Mouse (Mus musculus) large intestine, adult 2 months (tissue): ENCODE measurements around the gene Epp13. TPM values are rescaled to one million over a fixed set of nuclear protein-coding genes. Genes with fewer than 3 reads are reported as not detected.
"Not testable (repeated sequence)": the region's sequence is repeated elsewhere in the genome, so short reads cannot be mapped to it uniquely, and the experiment has no call there.

Source experiments
- DNase-seq: peaks from one replicate; pipeline ENCODE4 v3.0.0-alpha.2; 2012; ENCODE audit warnings: low read depth, low spot score
- WGBS: fragments of 180-500 bp; shearing (Covaris S2); methylation state at CpG from one replicate; pipeline ENCODE4 v1.1.7; 2018; 5-methylcytosine and 5-hydroxymethylcytosine counted together
- polyA plus RNA-seq: library from polyadenylated mRNA; depleted of rRNA; stranded (reverse); fragments of >200 nt; gene quantifications from 2 replicates; pipeline ENCODE4 v1.2.3, GENCODE M21; 2012; rRNA removed

Epp13 gene
- 0.31 and 0.45 TPM in 2 replicates for polyA plus RNA-seq

DNA sequence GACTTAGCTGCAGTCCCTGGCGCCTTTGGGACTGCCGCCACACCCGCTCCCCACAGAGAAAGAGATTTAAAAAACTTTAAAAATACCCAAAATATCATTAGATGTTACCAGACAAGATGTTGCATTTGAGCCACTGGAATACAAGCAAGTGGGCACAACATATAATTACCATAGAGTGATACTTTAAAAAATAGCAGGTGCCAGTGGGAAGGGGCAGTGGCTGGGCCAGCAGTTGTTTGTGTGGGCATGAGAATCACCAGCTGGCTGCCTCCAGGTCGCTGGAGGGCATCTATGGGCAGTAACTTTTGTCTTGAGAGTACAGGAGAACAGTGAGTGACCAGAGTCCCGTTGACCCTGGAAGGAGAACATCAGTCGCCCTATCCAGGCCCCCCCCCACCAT is at the start of gene Epp13:
Gene Epp13, plus strand, starts transcription at position 301 of the 400 bp plus-strand sequence.
- DNase-seq: no peak
- 80% methylated on average over 6 of the region's 6 CpGs for WGBS

DNA sequence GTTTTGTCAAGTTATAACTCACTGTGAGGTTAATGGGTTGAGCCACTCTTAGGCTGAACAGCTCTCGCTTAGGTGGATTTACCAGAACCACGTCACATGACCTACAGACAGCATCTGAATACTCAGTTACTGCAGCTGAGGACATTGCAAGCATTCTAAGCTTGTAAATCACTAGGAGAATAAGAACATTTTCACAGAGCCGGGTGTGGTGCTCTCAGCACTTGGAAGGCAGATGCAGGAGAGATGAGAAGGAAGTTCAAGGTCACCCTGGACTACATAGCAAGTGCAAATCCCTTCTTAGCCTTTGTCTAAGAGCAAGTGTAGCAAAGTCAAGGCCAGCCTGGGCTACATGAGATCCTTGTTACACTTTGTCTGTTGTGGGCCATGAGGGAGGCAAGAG is 48.3 kb upstream of the Epp13 start:
- 68% methylated on average over 3 of the region's 3 CpGs for WGBS
- DNase-seq: no peak

DNA sequence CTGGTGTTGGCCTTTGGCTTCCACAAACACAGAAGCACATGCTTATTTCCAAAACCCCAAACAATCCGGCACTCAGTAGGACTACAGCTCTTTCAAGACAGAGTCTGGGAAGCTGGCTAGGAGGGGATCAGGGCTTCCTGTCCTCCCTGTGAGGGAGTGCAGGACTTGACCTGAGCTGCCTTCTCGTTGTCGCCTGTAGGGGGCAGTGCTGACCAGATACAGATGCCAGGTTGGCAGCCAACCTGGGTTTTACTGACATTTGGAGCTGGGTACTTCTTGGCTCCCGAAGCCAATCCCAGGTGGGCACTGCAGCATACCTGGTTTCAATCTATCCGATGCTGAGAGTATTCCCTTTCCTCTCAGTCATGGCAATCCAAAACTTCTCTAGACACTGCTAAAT is 39.4 kb upstream of the Epp13 start:
- no peak for DNase-seq
- WGBS: 40% methylated on average over 5 of the region's 5 CpGs

DNA sequence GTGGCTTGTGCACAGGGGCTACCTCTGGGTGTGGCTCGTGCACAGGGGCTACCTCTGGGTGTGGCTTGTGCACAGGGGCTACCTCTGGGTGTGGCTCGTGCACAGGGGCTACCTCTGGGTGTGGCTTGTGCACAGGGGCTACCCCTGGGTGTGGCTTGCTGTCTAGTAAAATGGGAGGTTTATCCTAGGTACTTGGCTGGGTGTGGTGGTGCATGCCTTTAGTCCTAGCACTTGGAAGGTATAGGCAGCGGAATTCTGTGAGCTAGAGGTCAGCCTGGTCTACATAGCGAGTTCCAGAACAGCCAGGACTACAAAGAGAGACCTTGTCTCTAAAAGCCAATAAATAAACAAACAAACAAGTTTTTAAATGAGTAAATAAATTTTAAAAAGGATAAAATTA is 37.8 kb upstream of the Epp13 start:
- 50% methylated on average over 4 of the region's 4 CpGs for WGBS
- not testable (repeated sequence) for DNase-seq

DNA sequence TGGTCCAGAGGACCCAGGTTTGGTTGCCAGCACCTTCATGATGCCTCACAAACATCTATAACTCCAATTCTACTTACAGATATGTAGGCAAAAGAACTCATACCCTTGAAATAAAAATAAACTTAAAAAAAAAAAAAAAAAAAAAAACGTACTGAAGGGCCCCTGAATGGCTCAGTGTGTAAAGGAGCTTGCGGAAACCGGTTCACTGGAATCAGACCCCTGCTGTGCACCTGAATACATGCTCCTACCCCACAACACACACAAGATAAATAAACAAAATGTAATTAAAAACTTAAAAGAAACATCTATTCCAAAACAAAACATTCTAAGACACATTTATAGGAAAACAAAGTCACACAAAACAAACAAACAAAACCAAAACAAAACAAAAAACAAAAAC is 32.4 kb upstream of the Epp13 start:
- 64% methylated on average over 3 of the region's 3 CpGs for WGBS
- no peak for DNase-seq

DNA sequence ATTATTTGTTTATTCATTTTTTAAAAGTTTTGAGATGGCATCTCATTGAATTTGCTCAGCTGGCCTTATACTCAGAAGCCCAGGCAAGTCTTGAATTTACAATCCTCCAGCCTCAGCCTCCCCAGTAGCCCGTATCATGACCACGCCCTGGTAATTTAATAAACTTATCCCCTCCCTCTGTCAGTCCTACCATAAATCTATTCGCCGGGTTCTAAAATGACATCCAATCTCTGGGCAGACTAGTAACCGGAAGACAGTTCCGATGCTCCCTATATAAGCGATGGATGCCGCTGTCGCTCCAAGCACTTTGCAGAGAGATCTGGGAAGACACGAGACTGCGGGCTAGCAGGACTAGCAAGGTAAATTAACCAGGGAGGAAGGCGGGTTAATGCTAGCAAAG is 30.5 kb upstream of the Epp13 start, which contains the start of gene Zscan5b:
Gene Zscan5b, plus strand, starts transcription at position 301 of the 400 bp plus-strand sequence.
- DNase-seq: no peak
- 91% methylated on average over 12 of the region's 12 CpGs for WGBS

DNA sequence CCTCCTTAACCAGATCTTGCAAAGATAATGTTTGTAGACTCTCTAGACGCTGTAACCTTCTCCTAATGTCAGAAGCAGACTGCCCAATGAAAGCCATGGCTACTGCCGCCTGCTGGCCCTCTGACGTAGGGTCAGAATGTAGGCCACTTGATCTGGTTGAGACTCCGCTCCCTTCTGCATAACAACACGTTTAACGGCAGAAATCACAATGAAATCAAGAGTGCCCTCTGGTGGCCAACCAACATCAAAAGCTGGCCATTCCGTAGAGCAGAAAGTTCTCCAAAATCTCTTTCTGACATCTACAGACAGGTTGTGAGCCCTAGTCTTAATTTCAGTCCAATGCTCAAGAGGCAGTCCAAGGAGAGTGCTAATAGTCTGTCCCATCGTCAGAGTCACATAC is 24.0 kb upstream of the Epp13 start:
- 59% methylated on average over 8 of the region's 8 CpGs for WGBS

DNA sequence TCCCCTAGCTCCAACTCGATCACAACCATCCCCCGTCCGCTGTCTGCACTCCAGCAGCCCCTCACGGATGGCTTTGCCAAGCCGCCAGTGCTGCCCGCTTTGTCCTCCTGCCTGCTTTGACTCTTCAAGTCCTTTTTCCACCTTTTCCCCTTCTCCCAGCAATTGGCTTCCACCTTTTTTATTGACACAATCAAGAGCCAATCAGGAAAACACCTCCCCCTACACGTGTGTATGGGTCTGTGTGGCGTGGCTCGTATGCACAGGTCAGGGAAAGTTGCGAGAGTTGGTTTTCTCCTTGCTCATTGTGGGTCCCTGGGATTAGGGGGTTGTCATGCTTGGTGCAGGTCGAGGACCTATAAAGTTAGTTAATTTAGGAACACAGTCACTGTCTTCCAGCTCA is 12.7 kb upstream of the Epp13 start:
- WGBS: 42% methylated on average over 11 of the region's 11 CpGs
- no peak for DNase-seq

More for the DNA sequence above, 24.0 kb upstream of the Epp13 start:
- not testable (repeated sequence) for DNase-seq

DNA sequence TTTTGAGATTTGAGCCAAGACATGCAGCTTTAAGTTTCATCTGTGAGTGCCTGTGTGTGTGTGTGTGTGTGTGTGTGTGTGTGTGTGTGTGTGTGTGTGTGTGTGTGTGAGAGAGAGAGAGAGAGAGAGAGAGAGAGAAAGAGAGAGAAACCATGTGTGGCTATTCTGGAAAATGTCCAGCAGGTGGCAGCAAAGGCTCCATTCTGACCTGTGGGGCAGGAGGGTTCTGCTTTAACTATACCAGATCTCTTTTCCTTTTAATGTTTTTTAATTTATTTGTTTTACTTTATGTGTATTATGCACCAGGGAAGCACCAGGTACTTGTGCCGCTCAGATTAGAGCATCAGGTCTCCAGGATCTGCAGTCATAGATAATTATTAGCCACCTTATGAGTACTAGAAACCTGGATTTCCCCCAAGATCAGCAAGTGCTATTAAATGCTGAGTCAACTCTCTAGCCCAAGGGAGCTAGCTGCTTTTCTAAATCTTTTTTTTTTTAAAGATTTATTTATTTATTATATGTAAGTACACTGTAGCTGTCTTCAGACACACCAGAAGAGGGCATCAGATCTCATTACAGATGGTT is 11.6 kb upstream of the Epp13 start:
- 14% methylated on average over 1 of the region's 1 CpGs for WGBS
- peak; percentile 14 for DNase-seq

DNA sequence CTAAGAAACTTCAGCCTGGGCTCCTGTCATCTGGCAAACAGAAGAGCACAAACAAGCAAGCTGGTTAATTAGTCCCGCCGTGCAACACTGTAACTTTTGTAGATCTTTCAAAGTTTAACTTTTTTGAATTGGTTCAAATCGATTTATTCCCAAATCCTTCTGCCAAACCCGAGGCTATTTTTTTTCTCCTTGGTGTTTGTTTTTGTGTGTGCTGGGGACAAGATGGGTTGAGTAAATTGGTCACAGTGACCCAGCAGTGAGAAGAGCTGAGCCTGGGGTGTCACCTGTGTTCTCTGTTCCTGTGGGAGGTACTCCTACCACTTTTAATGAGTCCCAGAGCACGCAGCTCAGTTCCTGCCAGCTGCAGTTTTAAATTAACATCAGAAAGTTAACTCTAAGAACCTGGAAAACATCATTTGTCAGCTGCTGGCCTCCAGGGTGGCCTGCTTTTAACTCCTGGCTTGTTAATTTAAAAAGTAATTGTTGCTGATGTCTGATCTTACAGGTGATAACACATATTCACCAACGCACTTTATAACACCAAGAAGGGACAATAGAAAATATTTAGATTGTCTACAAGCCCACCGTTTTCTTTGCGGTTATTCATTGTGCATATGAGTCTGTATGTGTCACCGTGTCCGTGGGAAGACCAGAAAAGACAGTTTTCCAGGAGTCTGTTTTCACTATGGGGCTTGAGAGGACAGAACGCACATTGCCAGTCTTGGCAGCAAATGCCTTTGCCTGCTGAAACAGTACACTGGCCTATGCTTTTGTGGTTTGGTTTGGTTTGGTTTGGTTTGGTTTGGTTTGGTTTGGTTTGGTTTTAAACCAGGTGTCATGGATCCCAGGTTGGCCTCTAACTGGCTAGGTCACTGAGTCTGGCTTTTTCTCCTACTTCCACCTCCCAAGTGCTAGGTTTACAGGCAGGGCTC is 7.9 kb upstream of the Epp13 start:
- WGBS: 35% methylated on average over 11 of the region's 11 CpGs
- DNase-seq: no peak

DNA sequence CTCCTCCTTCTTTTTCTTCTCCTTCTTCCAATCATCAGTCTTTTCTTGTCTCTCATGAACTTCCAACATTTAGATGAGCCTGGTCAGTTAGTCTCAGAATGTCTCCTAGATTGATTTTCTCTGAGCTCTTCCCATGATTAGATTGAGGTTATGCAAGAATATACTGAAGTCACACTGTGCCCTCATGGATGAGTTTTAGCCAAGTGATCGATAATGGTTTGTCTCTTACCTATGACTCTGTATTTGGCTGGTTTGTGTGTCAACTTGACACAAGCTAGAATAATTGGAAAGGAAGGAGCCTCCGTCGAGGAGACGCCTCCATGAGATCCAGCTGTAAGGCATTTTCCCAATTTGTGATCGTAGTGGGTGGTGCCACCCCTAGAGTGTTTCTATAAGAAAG is 1.9 kb downstream of the Epp13 start:
- WGBS: 92% methylated on average over 5 of the region's 5 CpGs
- no peak for DNase-seq

DNA sequence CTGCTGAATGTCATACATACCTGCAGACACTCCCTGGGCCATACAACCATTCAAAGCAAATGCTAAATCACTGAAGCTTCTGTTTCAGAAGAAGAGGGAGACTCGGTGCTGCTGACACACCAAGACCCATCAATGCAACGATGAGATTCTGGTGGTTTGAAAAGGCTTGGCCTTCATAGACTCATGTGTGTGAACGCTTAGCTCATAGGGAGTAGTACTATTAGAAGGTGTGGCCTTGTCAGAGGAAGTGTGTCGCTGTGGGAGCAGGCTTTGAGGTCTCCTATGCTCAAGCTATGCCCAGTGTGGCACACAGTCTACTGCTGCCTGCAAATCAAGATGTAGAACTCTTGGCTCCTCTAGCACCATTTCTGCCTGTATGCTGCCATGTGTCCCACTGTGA is 4.9 kb downstream of the Epp13 start:
- 75% methylated on average over 4 of the region's 4 CpGs for WGBS
- DNase-seq: no peak

DNA sequence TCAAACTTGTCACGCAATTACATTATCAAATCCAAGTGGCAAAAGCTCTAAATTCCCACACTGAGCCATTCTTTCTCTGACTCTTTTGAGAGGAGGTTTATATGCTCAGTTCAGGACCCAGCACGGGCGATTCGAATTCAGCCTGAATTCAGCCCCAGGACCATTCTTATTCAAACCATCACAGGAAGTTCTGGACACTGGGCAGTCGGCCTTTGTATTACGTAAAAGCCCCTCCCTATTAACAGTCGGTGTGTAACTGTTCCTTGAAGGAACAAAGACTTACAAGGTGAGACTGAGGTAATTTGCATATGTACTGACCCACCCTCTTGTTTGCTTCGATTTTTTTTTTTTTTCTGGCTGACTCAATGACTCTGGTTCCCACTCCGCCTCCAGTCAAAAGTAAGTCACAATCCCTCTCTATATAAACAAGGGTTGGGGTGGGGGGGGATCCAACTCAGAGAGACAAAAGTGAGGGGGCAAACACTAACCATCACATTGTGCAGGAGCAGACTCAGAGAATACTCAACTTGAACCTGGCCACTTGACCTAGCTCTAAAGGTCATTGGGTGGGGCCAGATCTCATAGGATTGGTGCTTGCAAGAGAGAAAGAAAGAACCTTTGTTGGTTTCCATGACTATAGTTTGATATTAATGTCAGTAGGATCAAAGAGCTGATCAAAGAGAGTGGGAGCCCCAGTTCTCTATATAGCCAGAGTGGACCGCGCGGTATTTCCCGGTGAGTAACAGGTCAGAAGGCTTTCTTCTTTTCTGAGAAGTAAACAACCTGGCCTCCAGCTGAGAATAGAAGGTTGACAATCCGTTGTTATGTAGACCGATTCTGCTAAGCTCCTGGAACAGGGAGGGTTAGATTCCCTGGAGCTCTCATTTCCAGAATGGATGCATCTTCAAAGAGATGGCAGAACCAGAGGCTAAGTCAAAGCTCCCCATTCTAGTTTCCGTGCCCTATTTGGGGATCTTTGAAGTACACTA is 6.0 kb downstream of the Epp13 start:
- DNase-seq: no peak
- WGBS: 46% methylated on average over 16 of the region's 16 CpGs

DNA sequence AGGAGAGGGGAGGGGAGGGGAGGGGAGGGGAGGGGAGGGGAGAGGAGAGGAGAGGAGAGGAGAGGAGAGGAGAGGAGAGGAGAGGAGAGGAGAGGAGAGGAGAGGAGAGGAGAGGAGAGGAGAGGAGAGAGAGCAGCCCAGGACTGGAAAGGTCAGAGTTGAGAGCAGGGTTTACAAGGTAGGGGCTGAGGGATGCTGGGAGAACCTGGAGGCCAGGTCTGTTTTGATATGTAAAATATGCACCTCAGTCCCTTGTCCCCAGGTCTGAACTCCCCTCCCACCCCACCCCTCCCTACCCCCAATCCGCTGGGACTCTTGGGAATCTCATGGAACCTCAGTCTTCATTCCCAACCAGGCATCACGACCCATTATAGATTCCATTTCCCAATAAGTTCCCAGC is 7.5 kb downstream of the Epp13 start:
- WGBS: 36% methylated on average over 2 of the region's 2 CpGs
- DNase-seq: not testable (repeated sequence)

DNA sequence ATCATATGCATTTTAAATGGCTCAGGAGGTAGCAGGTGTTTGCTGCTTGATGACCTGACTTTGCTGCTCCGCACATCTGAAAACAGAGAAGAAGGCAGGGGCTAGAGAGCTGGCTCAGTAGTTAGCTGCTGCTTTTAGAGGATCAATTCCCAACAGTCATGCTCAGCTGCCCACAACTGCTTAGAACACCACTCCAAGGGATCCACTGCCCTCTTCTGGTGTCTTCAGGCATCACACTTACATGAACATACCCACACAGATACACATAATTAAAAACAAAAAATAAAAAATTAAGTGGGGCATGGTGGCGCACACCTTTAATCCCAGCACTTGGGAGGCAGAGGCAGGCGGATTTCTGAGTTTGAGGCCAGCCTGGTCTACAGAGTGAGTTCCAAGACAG is 9.6 kb downstream of the Epp13 start:
- no peak for DNase-seq
- 85% methylated on average over 3 of the region's 3 CpGs for WGBS

DNA sequence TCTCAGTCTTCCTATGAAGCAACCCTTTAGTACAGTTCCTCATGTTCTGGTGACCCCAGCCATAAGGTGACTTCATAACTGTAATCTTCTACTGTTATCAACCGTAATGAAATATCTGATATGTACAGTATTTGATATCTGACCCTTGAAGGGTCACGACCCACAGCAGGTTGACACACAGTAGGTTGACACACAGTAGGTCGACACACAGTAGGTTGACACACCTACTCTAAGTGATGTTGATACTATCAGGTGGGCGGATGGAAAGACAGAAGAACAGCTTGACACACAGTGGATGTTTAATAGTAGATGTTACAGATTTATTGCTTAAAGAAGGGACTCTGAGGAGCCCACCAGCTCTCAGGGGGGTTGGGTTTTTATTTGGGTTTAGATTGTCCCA is 10.5 kb downstream of the Epp13 start:
- WGBS: 78% methylated on average over 4 of the region's 4 CpGs
- DNase-seq: no peak

DNA sequence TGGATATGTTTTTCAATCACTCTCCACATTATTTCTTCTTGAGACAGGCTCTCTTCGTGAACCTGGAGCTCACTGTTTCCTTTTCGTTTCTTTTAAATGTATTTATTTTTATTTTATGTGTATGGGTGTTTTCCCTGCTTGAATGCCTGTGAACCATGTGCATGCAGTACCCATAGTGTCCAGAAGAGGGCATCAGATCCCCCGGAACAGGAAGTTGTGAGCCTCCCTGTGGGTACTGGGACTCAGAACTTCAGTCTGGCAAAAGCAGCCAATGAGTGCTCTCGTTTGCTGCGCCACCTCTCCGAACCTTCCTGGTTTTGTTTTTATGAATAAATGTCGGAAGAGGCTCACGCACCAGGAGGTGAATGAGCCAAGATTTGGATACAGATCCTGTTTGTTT is 13.2 kb downstream of the Epp13 start:
- WGBS: 60% methylated on average over 8 of the region's 8 CpGs

DNA sequence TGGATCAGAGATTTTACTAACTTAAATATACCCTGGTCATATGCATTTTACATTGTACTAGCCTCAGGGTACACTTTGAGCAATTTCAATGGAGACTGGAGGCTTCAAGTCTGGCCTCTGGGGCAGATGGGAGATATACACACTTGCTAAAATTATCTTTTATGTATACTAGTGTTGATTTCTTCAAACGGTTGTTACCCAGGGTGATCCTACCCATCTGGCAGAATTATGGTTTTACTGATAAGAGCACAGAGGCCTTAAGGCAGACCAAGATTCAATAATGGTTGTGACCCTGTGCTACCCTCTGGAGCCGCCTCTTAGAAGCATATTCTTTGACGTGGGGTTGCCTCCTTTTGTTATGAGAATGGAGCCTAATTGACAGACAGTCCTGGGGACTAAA is 25.4 kb downstream of the Epp13 start:
- DNase-seq: no peak
- WGBS: 14% methylated on average over 3 of the region's 3 CpGs

More for the DNA sequence above, 13.2 kb downstream of the Epp13 start:
- no peak for DNase-seq

DNA sequence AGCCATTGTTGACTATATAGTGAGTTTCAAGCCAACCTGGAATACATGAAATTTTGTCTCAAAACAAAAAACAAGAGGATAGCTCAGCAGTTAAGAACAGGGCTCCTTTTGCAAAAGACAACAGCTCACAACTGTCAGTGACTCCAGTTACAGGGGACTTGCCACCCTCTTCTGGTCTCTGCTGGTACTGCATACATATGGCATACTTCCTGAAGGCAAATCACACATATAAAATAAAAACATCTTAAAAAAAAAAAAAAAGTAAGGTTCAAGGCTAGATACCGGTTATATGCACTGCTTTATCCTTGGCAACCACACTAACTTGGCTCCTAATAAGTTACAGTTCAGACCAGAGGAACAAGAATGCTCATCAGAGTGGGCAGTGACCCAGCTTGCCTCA is 30.2 kb downstream of the Epp13 start:
- WGBS: 2% methylated on average over 1 of the region's 1 CpGs
- DNase-seq: peak; percentile 57
